Comparison of ENCODE assay signal across 8 mouse cellular contexts in the genomic region with DNA sequence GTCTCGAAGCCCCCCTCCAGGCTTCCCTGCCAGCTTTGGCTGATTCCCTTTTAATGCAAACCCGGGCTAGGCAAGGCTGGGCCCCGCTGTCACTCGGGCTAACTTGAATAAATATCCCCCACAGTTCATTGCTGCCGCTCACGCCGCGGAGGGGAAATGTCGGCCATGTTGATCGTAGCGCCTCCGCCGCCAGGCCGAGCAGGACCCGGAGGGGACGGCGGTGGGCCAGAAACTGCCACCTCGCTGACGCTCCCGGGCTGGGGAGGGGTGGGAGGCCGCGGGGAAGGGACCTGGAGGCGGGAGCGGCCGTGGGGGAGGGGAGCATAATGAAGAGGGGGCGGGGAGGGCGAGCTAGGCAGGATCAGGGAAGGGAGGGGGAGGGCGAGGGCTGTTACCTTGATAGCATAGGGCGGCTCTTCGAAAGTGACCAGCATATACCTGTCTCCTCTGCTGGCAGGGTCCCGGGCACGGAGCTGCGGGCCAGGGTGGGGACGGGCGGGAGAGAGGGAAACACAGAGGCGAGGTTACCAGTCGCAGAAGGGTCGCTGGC. TPM values are rescaled to one million over a fixed set of nuclear protein-coding genes. Genes with fewer than 3 reads are reported as not detected.
A peak's percentile ranks its signal among the peaks of the same experiment; 100 is the strongest.
DNase-seq lines count a peak whose midpoint lies in the region; ATAC-seq lines count a peak whose summit lies in the region.

No protein-coding gene starts in this region.

- peak overlapping the region; percentile 92 for H3K4me3 ChIP-seq in intestine, embryonic 16.5 days (ENCODE audit: low read length)
- H3K4me3 ChIP-seq in midbrain, embryonic 10.5 days, result peak overlapping the region; percentile 98

- no peaks in the 10 kb centered on the region for H3K9me3 ChIP-seq in intestine, embryonic 16.5 days (ENCODE audit: control insufficient read depth, low read length)
- no peaks in the 10 kb centered on the region for H3K9me3 ChIP-seq in midbrain, embryonic 10.5 days (replicated peaks)

- H3K36me3 ChIP-seq in intestine, embryonic 16.5 days (ENCODE audit: control insufficient read depth, insufficient read depth, low read length), result no peaks in the 10 kb centered on the region
- H3K36me3 ChIP-seq in midbrain, embryonic 10.5 days, result peaks cover 37% of the 10 kb centered on the region

- WGBS in intestine, embryonic 16.5 days, result 2% methylated on average over 34 of the region's 38 CpGs
- under 1% methylated on average over 32 of the region's 38 CpGs for WGBS in midbrain, embryonic 10.5 days

- H3K4me2 ChIP-seq in intestine, embryonic 16.5 days (ENCODE audit: low read depth, low read length), result peak overlapping the region; percentile 69

- intact Hi-C loops in gastrocnemius, postnatal 36 days (cut with DNase I), result loop anchor here (2.0 to 5.0 kb wide), 3 partner anchors 77 to 1857 kb away; a partner anchor contains a TSS
- intact Hi-C loops in left cerebral cortex, postnatal 36 days (cut with DNase I), result loop anchor here (5.0 kb wide), 1 partner anchor 177 kb away; no protein-coding TSS in a partner anchor

- H3K27ac ChIP-seq in intestine, embryonic 16.5 days (ENCODE audit: low read length), result peak overlapping the region; percentile 100
- H3K27ac ChIP-seq in midbrain, embryonic 10.5 days (replicated peaks), result peak overlapping the region; percentile 99

- H3K4me1 ChIP-seq in intestine, embryonic 16.5 days (ENCODE audit: control insufficient read depth, insufficient read depth, low read length), result peaks cover 6% of the 10 kb centered on the region
- H3K4me1 ChIP-seq in midbrain, embryonic 10.5 days, result peaks cover 21% of the 10 kb centered on the region

- H3K27me3 ChIP-seq in intestine, embryonic 16.5 days (replicated peaks; ENCODE audit: control insufficient read depth, insufficient read depth, low read length), result no peaks in the 10 kb centered on the region
- H3K27me3 ChIP-seq in midbrain, embryonic 10.5 days (ENCODE audit: low read depth, poor library complexity, severe bottlenecking), result no peaks in the 10 kb centered on the region

- ATAC-seq in intestine, embryonic 16.5 days, result peak; percentile 54

- peak; percentile 84 to 95 for DNase-seq in adrenal gland, adult (ENCODE audit: inconsistent age in 2 of 2, low spot score in 1 of 2)
- DNase-seq in embryo, embryonic 11 days, result peak; percentile 88
- DNase-seq in gastrocnemius, postnatal 36 days, result peak; percentile 55 to 74
- peak; percentile 74 for DNase-seq in left cerebral cortex, postnatal 36 days (ENCODE audit: low spot score in 2 of 2)
- DNase-seq in midbrain, embryonic 10.5 days (ENCODE audit: low spot score), result peak; percentile 86
- peak; percentile 32 to 39 for DNase-seq in right cerebral cortex, postnatal 36 days (ENCODE audit: low spot score in 2 of 2)
- DNase-seq in urinary bladder, postnatal 4 days (ENCODE audit: low spot score in 2 of 2), result peak; percentile 70 to 74

- peak overlapping the region; percentile 100 for H3K9ac ChIP-seq in intestine, embryonic 16.5 days (ENCODE audit: low read depth, low read length)

RNA-seq across cellular contexts. Expression of a gene that starts 1.1 kb away (rescaled TPM):
- total RNA-seq in gastrocnemius, postnatal 36 days (2021), result 10 to 100 TPM in 1 of 2 experiments, 1 to 10 TPM in 1; 10.0 to 11.8 TPM
- polyA plus RNA-seq in intestine, embryonic 16.5 days (2015; fragmentation: Nextera tagmentation; extraction: Ambion mirVana), result 13.1 and 16.7 TPM in 2 replicates
- total RNA-seq in left cerebral cortex, postnatal 36 days (2021), result 10 to 100 TPM; 36.7 to 38.0 TPM
- polyA plus RNA-seq in midbrain, embryonic 10.5 days (2016; fragmentation: Nextera tagmentation; extraction: Ambion mirVana), result 17.5 and 22.6 TPM in 2 replicates

Comparison
In these comparisons a context has a peak if more than half of its experiments do, and no peak if none do; other contexts are left out.
1. Peak in every context shown above with its lines: DNase-seq, ATAC-seq, H3K4me3 ChIP-seq and H3K27ac ChIP-seq.
2. DNase-seq: peak in every context shown above with its lines; median percentile 90 in adrenal gland, adult; 88 in embryo, embryonic 11 days; 86 in midbrain, embryonic 10.5 days; 74 in left cerebral cortex, postnatal 36 days; 72 in urinary bladder, postnatal 4 days; 64 in gastrocnemius, postnatal 36 days; 36 in right cerebral cortex, postnatal 36 days.